Mouse (Mus musculus) bone marrow macrophage, adult 2 months (primary cell): Measurements from ENCODE around the gene Adgrl3.

Source experiments
- CTCF ChIP-seq: IDR thresholded peaks from 2 replicates; pipeline ENCODE4 v1.5.1; 2012; ENCODE audit warnings: low read depth, mild to moderate bottlenecking, low read length, moderate library complexity
- POLR2A ChIP-seq: IDR thresholded peaks from 2 replicates; pipeline ENCODE4 v1.6.1; 2012; ENCODE audit warnings: mild to moderate bottlenecking, low read depth, low read length, borderline replicate concordance

- no peak for TF ChIP-seq POLR2A
- TF ChIP-seq CTCF, result no peak
Measured at GRCm38 (mm10) chr5:81077031-81077430, 57.1 kb downstream of the Adgrl3 start.
